Mouse (Mus musculus) myocyte (in vitro differentiated cells): ENCODE results near the gene Stom.

Experiments
- CEBPB ChIP-seq: IDR thresholded peaks from 2 replicates; pipeline ENCODE4 v1.6.1; 2011; ENCODE audit warnings: mild to moderate bottlenecking, moderate library complexity; ENCODE audit not compliant: poor library complexity, insufficient read depth, severe bottlenecking
- E2F4 ChIP-seq: IDR thresholded peaks from one replicate; pipeline ENCODE4 v1.6.1; 2011; ENCODE audit warnings: mild to moderate bottlenecking, control low read depth, moderate library complexity; ENCODE audit not compliant: insufficient read depth
- MAX ChIP-seq: IDR thresholded peaks from one replicate; pipeline ENCODE4 v1.6.1; 2011; ENCODE audit warnings: low read depth, mild to moderate bottlenecking, control low read depth
- MYOD1 ChIP-seq, 3 experiments: IDR thresholded peaks; one replicate each; pipeline ENCODE4 v1.6.1; 2011; ENCODE audit warnings: control low read depth in 2 of 3, low read depth in 2 of 3, mild to moderate bottlenecking in 2 of 3, moderate library complexity in 1 of 3; ENCODE audit not compliant: insufficient read length in 2 of 3, control insufficient read depth in 1 of 3
- POLR2A ChIP-seq: IDR thresholded peaks from one replicate; pipeline ENCODE4 v1.6.1; 2011; ENCODE audit warnings: low read depth, mild to moderate bottlenecking, control low read depth, moderate library complexity; ENCODE audit not compliant: insufficient read length
- POLR2AphosphoS2 ChIP-seq: IDR thresholded peaks from one replicate; pipeline ENCODE4 v1.6.1; 2011; ENCODE audit warnings: low read depth, control low read depth; ENCODE audit not compliant: insufficient read length
- SRF ChIP-seq: IDR thresholded peaks from one replicate; pipeline ENCODE4 v1.6.1; 2011; ENCODE audit warnings: low read depth; ENCODE audit not compliant: control insufficient read depth, insufficient read length
- TCF12 ChIP-seq: IDR thresholded peaks from one replicate; pipeline ENCODE4 v1.6.1; 2011; ENCODE audit warnings: mild to moderate bottlenecking, control low read depth; ENCODE audit not compliant: poor library complexity, insufficient read depth, severe bottlenecking
- TCF3 ChIP-seq: IDR thresholded peaks from one replicate; pipeline ENCODE4 v1.6.1; 2011; ENCODE audit warnings: low read depth, control low read depth; ENCODE audit not compliant: insufficient read length
- USF1 ChIP-seq: IDR thresholded peaks from one replicate; pipeline ENCODE4 v1.6.1; 2011; ENCODE audit warnings: low read depth, mild to moderate bottlenecking, control low read depth, moderate library complexity

DNA sequence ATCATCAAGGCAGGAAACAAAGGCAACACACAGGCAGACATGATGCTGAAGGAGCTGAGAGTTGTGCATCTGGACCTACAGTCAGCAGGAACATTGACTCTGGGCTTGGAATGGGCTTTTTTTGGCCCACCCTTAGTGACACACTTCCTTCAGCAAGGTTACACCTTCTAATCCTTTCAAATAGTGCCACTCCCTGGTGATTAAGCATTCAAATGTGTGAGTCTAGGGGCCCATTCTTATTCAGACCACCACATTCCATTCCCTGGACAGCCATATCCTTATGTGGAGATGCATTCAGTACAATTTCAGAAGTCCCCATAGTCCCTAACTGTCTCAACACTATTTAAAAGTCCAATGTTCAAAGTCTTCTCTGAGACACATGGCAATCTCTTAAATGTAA, 33.9 kb upstream of the Stom start:
- no peak for TF ChIP-seq MAX
- no peak for TF ChIP-seq TCF12
- TF ChIP-seq POLR2A = no peak
- no peak for TF ChIP-seq POLR2AphosphoS2
- TF ChIP-seq USF1 = no peak
- TF ChIP-seq E2F4 = no peak
- no peak for TF ChIP-seq MYOD1 (IDR thresholded peaks at IDR 0.05; ENCODE audit: control insufficient read depth in 1 of 3, insufficient read length in 2 of 3, low read depth in 2 of 3)
- no peak for TF ChIP-seq TCF3
- TF ChIP-seq CEBPB = no peak
- no peak for TF ChIP-seq SRF
